Mouse (Mus musculus) embryonic facial prominence, embryonic 15.5 days (tissue): Measurements from ENCODE around the gene Lnx1. TPM values are rescaled to one million over a fixed set of nuclear protein-coding genes. Genes with fewer than 3 reads are reported as not detected.
A peak's percentile ranks its signal among the peaks of the same experiment; 100 is the strongest.

ENCODE experiments used
- ATAC-seq: fragments of 200-750 bp; cut with Nextera tagmentation; 2 replicates; pipeline ENCODE4 v1.8.0; 2017; ENCODE audit warnings: low read depth, moderate TSS enrichment; ENCODE audit not compliant: insufficient number of reproducible peaks, low FRiP score, low TSS enrichment
- H3K27ac ChIP-seq: fragments of 300-500 bp; sonication (generic); replicated peaks from 2 replicates; pipeline ENCODE4 v1.5.1; 2015; ENCODE audit warnings: mild to moderate bottlenecking, inconsistent platforms
- H3K27me3 ChIP-seq: fragments of 300-500 bp; sonication (generic); 2 replicates; pipeline ENCODE4 v1.6.1; 2015; ENCODE audit warnings: inconsistent platforms
- H3K36me3 ChIP-seq: fragments of 300-500 bp; sonication (generic); 2 replicates; pipeline ENCODE4 v1.6.1; 2015; ENCODE audit warnings: mild to moderate bottlenecking, inconsistent platforms
- H3K4me1 ChIP-seq: fragments of 300-500 bp; sonication (generic); 2 replicates; pipeline ENCODE4 v1.6.1; 2015; ENCODE audit warnings: inconsistent platforms
- H3K4me2 ChIP-seq: fragments of 300-500 bp; sonication (generic); replicated peaks from 2 replicates; pipeline ENCODE4 v1.6.1; 2015; ENCODE audit warnings: mild to moderate bottlenecking, inconsistent platforms
- H3K4me3 ChIP-seq: fragments of 300-500 bp; sonication (generic); replicated peaks from 2 replicates; pipeline ENCODE4 v1.5.1; 2015; ENCODE audit warnings: mild to moderate bottlenecking, inconsistent platforms
- H3K9ac ChIP-seq: fragments of 300-500 bp; sonication (generic); 2 replicates; pipeline ENCODE4 v1.6.1; 2015; ENCODE audit warnings: inconsistent platforms
- H3K9me3 ChIP-seq: fragments of 300-500 bp; sonication (generic); replicated peaks from 2 replicates; pipeline ENCODE4 v1.6.1; 2016; ENCODE audit warnings: inconsistent platforms
- WGBS: fragments of 180-500 bp; shearing (Covaris S2); methylation state at CpG from one replicate; pipeline ENCODE4 v1.1.7; 2015; 5-methylcytosine and 5-hydroxymethylcytosine counted together
- polyA plus RNA-seq: library from polyadenylated mRNA; unstranded; fragments of >200 nt; fragmentation: Nextera tagmentation; extraction: Ambion mirVana; gene quantifications from 2 replicates; pipeline ENCODE4 v1.2.1, GENCODE M21; 2015

Gene Lnx1
- polyA plus RNA-seq, 1 experiment from 2014 or later: 4.4 TPM

DNA sequence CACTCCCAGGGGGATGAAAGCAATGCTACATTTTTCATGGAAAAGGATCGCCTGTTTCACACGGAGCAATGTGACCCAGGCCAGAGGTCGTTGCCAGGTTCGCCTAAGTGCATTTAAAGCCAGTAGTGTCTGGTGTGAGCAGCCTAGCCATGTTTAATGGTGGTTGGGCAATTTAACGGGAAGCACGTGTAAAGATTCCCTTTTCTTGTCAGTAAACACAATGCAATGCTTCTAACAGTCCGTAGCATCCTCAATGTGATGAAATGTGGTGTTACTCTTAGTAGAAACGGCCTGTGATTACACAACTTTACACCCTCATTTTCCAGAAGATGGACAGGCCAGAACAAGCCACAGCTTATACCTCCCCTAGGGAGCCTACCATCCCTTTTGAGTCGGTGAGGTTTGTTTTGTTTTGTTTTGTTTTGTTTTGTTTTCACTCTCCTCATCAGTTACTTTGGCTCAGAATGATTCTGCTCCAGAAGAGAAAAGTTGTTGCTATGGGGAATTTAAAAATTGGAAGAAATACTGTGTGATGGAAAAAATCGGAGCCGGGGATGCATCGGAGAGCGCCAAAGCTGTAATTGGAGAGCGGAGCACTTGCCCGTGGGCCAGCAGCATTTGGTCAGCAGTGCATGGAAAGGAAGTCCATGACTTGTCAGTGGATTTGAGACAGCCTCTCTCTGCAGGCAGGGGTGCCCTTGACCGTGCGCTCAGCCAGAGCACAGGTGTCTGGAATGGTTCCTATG, 70.2 kb downstream of the Lnx1 start:
- peaks cover 38% of the 10 kb centered on the region for H3K4me1 ChIP-seq

DNA sequence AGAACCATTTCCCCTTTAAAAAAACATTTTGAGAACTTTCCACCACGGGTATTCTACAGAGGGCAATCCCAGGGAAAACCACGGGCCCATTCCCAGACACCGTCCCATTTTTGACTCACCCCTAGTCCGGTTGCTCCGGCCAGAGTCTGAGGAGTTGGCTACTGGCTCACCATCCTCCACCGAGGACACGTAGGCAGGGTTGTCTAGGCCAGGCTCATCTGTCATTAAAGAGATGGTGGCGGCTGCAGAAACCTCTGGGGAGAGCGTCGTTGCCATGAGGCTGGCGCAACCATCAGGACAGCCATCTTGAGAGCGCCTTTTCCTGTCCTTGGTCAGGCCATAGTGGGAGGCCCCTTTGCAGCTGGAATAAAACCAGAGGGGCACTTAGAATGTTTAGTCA, 74.7 kb downstream of the Lnx1 start:
- WGBS: 91% methylated on average over 12 of the region's 12 CpGs
- H3K4me2 ChIP-seq: no peak overlapping the region
- peaks cover 18% of the 10 kb centered on the region for H3K4me1 ChIP-seq
- no peak overlapping the region for H3K4me3 ChIP-seq
- H3K36me3 ChIP-seq: no peaks in the 10 kb centered on the region
- H3K27ac ChIP-seq: 0 out of 2 replicates have a peak overlapping the region, but pooled peaks have one; percentile 17
- no peaks in the 10 kb centered on the region for H3K9me3 ChIP-seq
- H3K27me3 ChIP-seq: no peaks in the 10 kb centered on the region
- ATAC-seq: peak; percentile 47; the same call in 1 of the 2 replicates
- no peak overlapping the region for H3K9ac ChIP-seq

More for the DNA sequence above, 70.2 kb downstream of the Lnx1 start:
- no peak for ATAC-seq
- Histone ChIP-seq H3K27ac (peak overlapping the region; percentile 58), H3K9me3 (no peaks in the 10 kb centered on the region), H3K9ac (no peak overlapping the region), H3K36me3 (no peaks in the 10 kb centered on the region), H3K27me3 (no peaks in the 10 kb centered on the region), H3K4me2 (0 out of 2 replicates have a peak overlapping the region, but pooled peaks have one; percentile 13), H3K4me3 (no peak overlapping the region)
- WGBS: 33% methylated on average over 17 of the region's 17 CpGs

DNA sequence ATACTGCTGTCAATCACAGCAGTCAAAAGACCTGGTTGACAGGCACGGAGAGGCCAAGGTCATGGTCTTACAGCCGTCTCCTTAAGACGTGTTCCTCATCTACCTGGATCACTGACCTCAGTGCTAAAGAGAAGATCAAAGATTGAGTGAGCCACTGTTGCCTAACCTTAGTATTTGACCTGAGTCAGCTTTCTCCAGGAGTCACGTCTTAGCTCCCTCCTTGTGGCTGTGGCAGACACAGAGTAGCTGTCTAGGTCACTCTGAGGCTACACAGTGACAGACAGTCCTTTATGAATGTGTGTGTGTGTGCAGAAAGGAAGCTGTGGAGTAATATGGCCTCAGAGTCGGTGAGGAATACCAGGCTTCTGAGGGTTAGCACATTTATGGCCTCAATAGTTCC, 78.3 kb downstream of the Lnx1 start:
- no peaks in the 10 kb centered on the region for H3K27me3 ChIP-seq

DNA sequence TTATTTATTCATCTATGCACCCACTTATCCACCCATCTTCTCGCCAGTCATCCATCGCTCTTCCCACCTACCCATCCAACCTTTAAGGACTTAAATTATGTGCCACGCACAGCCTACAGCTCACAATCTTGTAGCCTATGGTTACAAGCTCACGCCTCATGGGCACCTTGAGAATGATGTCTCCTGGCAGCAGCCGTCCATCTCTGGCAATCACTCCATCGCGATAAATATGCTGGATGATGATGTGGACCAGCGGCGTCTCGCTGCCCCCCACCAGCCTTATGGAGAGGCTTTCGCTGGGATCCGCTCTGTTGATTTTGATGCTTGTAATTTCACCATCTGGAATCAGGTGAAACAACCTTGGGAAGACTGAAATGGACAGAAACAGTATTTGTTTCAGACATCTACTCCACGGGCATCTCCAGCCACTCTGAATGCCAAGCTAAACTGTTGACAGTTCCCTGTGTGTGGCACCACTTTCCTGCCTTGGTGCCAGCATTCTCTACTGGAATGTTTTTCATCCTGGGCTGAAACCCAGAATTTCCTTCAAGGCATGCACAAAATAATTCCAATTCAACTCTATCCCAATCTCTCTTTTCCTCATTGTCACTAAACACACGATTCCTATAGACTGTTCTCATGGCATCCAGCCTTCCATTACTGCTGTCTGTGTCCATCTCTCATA, 79.3 kb downstream of the Lnx1 start:
- H3K36me3 ChIP-seq: no peaks in the 10 kb centered on the region
- 87% methylated on average over 14 of the region's 14 CpGs for WGBS
- H3K4me1 ChIP-seq: peaks cover 18% of the 10 kb centered on the region
- ATAC-seq: no peak
- H3K9ac ChIP-seq: no peak overlapping the region
- no peak overlapping the region for H3K4me2 ChIP-seq
- no peak overlapping the region for H3K27ac ChIP-seq
- no peak overlapping the region for H3K4me3 ChIP-seq
- no peaks in the 10 kb centered on the region for H3K27me3 ChIP-seq
- no peaks in the 10 kb centered on the region for H3K9me3 ChIP-seq

More for the DNA sequence above, 78.3 kb downstream of the Lnx1 start:
- Histone ChIP-seq H3K27ac (no peak overlapping the region), H3K4me1 (peaks cover 18% of the 10 kb centered on the region), H3K36me3 (no peaks in the 10 kb centered on the region), H3K9ac (no peak overlapping the region), H3K4me3 (no peak overlapping the region), H3K9me3 (no peaks in the 10 kb centered on the region), H3K4me2 (no peak overlapping the region)
- ATAC-seq: no peak
- WGBS: 52% methylated on average over 5 of the region's 5 CpGs

DNA sequence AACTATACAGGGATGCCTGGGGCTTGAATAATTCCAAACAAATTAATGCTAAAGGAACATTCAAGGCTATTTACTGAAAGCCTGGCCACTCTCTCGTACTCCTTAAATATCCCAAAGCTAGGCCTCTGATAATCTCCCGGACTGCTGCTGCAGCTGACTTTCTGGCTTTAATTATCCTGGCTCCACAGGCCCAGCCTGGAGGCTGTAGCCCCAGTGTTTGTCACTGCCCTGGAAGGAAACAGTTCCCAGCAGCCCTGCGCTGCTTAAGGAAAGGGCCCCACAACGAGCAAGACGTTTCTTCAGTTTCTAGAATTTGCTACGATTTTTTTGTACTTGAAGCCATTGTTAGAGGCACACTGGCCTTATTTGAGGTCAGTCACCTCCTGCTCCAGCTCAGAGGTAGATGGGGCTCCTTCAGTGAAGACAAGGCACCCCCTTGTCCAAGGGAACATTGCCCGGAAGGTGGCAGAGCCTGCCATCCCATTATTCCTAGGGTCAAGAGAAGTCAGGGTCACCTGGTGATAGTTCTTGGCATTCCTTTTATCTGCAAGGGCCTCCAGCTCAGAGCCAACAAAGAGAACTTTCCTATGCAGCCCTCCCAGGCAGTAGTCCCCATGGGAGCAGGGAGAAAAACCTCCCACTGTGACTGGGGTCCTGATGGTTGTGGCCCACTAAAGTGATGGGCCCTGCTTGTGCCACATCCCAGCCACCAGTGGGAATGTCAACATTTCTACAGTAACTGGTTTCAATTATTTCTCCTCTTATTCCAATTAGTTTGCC, 80.8 kb downstream of the Lnx1 start:
- peak overlapping the region; percentile 80 for H3K27ac ChIP-seq
- no peak overlapping the region for H3K4me2 ChIP-seq
- WGBS: 25% methylated on average over 7 of the region's 7 CpGs
- H3K9me3 ChIP-seq: no peaks in the 10 kb centered on the region
- no peak overlapping the region for H3K4me3 ChIP-seq
- peaks cover 25% of the 10 kb centered on the region for H3K4me1 ChIP-seq
- H3K36me3 ChIP-seq: no peaks in the 10 kb centered on the region
- peak; percentile 54 for ATAC-seq
- no peak overlapping the region for H3K9ac ChIP-seq
- H3K27me3 ChIP-seq: no peaks in the 10 kb centered on the region

DNA sequence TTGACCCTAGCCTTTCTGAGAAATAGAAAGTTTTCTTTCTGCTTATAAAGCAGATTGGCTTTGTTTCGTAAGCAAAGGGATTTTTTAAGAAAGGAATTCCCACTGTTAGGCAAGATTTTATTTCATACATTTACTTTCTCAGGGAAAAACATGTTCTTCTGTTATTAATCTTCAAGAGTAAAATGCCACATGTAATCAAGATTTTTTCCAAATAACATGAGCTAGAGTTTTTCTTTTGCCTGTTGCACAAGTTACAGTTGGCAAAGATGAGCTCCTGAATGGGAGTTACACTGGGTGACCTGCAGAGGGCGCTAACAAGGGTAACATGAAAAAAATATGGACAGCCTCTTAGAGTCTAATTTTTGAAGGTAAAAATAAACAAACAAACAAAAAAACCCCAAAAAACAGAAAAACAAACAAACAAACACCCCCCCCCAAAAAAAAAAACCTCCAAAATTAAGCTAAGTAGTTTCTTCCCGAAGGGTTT, 84.1 kb downstream of the Lnx1 start:
- no peaks in the 10 kb centered on the region for H3K27me3 ChIP-seq
- H3K9me3 ChIP-seq: no peaks in the 10 kb centered on the region
- no peak overlapping the region for H3K9ac ChIP-seq
- no peaks in the 10 kb centered on the region for H3K36me3 ChIP-seq
- no peak for ATAC-seq
- H3K27ac ChIP-seq: no peak overlapping the region
- 48% methylated on average over 3 of the region's 3 CpGs for WGBS
- H3K4me3 ChIP-seq: no peak overlapping the region
- peaks cover 25% of the 10 kb centered on the region for H3K4me1 ChIP-seq
- no peak overlapping the region for H3K4me2 ChIP-seq

DNA sequence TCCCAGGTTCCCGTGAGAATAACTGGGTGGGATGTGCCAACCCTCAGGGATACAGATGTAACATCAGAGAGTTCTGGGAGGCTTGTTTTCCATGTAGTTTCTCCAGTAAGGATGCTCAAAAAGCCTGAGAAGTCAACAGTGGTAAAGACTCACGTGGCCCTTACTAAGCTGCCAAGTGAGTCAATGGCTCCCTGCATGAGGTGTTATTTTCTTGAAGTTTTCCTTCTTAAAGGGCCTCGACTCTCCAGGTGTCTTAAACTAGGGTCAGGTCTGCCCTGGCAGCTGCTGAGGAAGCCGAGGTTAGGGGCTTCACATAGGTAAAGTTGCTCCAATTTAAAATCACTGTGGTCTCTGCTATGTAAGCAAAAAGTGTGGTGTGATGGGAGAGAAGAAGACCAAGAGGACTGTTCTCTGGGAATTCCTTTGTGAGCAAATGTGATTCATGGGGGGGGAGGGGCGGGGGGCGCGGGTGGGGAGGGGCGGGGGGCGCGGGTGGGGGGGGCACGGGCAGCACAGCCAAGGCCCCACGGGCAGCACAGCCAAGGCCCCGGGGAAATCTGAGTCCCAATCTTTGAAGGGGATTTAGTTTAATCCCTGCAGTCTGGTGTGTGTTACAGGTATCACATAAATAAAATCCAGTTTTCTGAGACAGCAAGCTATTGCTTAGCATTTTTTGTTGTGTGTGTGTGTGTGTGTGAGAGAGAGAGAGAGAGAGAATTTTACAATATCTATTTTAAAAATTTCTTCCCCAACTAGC, 84.7 kb downstream of the Lnx1 start:
- 28% methylated on average over 13 of the region's 13 CpGs for WGBS
- Histone ChIP-seq H3K4me2 (no peak overlapping the region), H3K9me3 (no peaks in the 10 kb centered on the region), H3K27ac (peak overlapping the region; percentile 61; the same call in 1 of the 2 replicates), H3K27me3 (no peaks in the 10 kb centered on the region), H3K9ac (no peak overlapping the region), H3K36me3 (no peaks in the 10 kb centered on the region), H3K4me3 (no peak overlapping the region), H3K4me1 (peaks cover 19% of the 10 kb centered on the region)
- ATAC-seq: no peak

DNA sequence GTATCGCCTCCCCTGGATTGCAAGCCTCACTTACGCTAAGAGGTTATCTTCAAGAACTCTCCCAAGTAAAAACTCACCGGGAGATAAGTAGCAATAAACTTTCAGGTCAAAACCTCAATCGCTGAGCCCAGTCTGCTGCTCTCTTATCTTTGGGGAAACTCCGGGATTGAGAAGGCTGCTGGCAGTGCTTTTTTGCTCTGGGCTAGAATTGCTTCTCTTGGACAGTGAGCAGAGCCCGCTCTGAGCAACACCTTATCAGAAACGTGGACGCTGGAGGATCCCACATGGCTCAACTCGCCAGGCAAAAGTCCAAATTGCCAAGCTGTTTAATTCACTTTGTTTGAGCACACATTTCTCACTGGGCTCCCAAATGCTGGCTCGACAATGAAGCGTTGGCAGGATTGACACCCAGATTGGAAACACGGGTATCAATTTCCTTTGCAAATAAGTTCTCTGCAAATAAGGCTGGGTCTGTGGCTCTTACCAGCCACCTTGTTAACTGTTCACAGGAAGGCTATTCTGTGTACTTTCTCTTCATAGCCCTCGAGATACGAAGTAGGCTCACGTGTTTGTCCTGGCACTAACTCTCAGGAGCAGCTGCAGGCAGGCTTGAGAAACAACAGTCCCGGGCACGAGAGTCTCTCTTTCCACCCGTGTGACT, 89.1 kb downstream of the Lnx1 start:
- Histone ChIP-seq H3K4me3 (no peak overlapping the region), H3K4me1 (peaks cover 6% of the 10 kb centered on the region; the same call in 1 of the 2 replicates), H3K27ac (no peak overlapping the region), H3K9me3 (no peaks in the 10 kb centered on the region), H3K36me3 (no peaks in the 10 kb centered on the region), H3K27me3 (no peaks in the 10 kb centered on the region), H3K9ac (no peak overlapping the region), H3K4me2 (no peak overlapping the region)
- no peak for ATAC-seq
- 52% methylated on average over 18 of the region's 18 CpGs for WGBS

DNA sequence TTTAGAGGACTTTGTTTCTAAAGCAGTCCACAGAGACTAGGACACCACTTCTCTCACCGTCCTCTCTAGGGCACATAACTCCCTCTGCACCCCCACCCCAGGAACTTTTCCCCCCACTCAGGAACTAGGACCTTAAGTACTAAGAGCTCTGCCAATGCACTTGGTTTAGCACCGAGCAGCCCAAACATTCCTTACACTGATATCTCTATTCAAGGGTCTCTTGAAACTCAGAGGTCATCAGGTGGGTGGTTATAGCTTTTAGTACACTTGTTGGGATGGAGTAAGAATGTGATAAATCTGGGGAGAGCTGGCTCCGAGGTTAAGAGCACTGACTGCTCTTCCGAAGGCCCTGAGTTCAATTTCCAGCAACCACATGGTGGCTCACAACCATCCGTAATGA, 90.0 kb downstream of the Lnx1 start:
- H3K27me3 ChIP-seq: no peaks in the 10 kb centered on the region
- H3K4me2 ChIP-seq: no peak overlapping the region
- no peak overlapping the region for H3K4me3 ChIP-seq
- no peak for ATAC-seq
- WGBS: 86% methylated on average over 5 of the region's 5 CpGs
- peaks cover under 1% of the 10 kb centered on the region; the same call in 1 of the 2 replicates for H3K4me1 ChIP-seq
- no peaks in the 10 kb centered on the region for H3K9me3 ChIP-seq
- no peak overlapping the region for H3K27ac ChIP-seq
- no peaks in the 10 kb centered on the region for H3K36me3 ChIP-seq
- H3K9ac ChIP-seq: no peak overlapping the region

DNA sequence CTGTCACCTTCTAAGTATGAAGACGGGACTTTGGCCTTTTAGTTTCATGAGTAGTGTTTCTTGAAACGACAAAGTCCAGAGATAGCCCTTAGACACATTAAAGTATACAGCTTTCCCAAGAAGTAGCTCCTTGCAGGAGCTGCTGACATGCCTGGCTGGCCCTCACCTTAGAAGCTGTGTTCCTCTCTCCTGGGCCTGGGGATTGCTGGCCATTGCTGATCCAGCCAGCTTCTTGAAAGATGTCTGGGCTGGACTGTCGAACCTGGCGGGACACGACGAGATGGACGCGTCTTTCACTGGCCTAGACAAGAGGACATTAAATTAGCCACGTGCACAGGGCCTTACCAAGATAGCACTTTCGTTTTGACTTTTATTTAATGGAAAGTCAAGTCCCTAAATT, 92.2 kb downstream of the Lnx1 start:
- no peak overlapping the region for H3K9ac ChIP-seq
- no peaks in the 10 kb centered on the region for H3K36me3 ChIP-seq
- no peaks in the 10 kb centered on the region for H3K27me3 ChIP-seq
- H3K4me3 ChIP-seq: no peak overlapping the region
- no peaks in the 10 kb centered on the region for H3K9me3 ChIP-seq
- ATAC-seq: no peak
- WGBS: 87% methylated on average over 10 of the region's 10 CpGs
- H3K4me2 ChIP-seq: no peak overlapping the region
- H3K4me1 ChIP-seq: no peaks in the 10 kb centered on the region
- H3K27ac ChIP-seq: no peak overlapping the region
